Mouse (Mus musculus) macrophage (primary cell): ENCODE measurements around the gene Sgpl1. TPM values are rescaled to one million over a fixed set of nuclear protein-coding genes. Genes with fewer than 3 reads are reported as not detected.
"Not testable (repeated sequence)": the region's sequence is repeated elsewhere in the genome, so short reads cannot be mapped to it uniquely, and the experiment has no call there.

Experiments
- H3K27ac ChIP-seq: fragments of 350-480 bp; formaldehyde crosslinking; 2 replicates; pipeline ENCODE4 v1.9.0; 2021
- H3K36me3 ChIP-seq: fragments of 350-480 bp; formaldehyde crosslinking; 2 replicates; pipeline ENCODE4 v1.9.0; 2021; ENCODE audit errors: inconsistent target
- H3K4me3 ChIP-seq: fragments of 350-480 bp; formaldehyde crosslinking; 2 replicates; pipeline ENCODE4 v1.9.0; 2021; ENCODE audit errors: inconsistent target
- H3K79me2 ChIP-seq: fragments of 350-480 bp; formaldehyde crosslinking; 2 replicates; pipeline ENCODE4 v1.9.0; 2021; ENCODE audit errors: inconsistent target
- WGBS: methylation state at CpG from one replicate; pipeline ENCODE4 v1.1.7; 2026; ENCODE audit warnings: inconsistent platforms; ENCODE audit not compliant: missing documents; 5-methylcytosine and 5-hydroxymethylcytosine counted together
- polyA plus RNA-seq: library from polyadenylated mRNA; stranded (reverse); fragments of 250-400 nt; gene quantifications from 3 replicates; pipeline ENCODE4 v1.2.4, GENCODE M21; 2018; ENCODE audit warnings: inconsistent platforms

The Sgpl1 gene
- polyA plus RNA-seq, 1 experiment from 2014 or later: 300 TPM

DNA sequence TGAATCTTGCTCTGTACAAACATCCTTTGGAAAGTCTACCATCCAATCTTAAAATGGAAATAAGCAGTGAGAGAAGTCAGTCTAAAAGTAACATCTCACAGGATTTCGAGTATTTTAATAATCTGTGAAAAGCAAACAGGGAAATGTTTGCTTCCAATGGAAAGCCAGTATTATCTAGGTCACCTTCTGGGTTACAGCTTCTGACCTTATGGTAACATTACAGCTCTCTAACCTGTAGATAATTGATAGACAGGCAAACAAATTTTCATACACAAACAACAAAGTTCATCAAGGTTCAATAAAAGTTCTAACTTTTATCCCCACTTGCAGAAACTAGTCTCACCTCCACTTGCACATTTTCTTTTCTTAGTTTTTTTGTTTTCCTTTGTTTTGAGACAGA lies 9.9 kb downstream of the Sgpl1 start:
- H3K27ac ChIP-seq: no peak overlapping the region
- no peak overlapping the region for H3K4me3 ChIP-seq
- peaks cover 45% of the 10 kb centered on the region for H3K36me3 ChIP-seq
- WGBS: 82% methylated on average over 1 of the region's 1 CpGs
- H3K79me2 ChIP-seq: peaks cover 93% of the 10 kb centered on the region

GRCm38 (mm10) chr10:61135226-61135839 lies 12.2 kb downstream of the Sgpl1 start:
- WGBS: 26% methylated on average over 3 of the region's 3 CpGs
- no peak overlapping the region for H3K4me3 ChIP-seq
- H3K79me2 ChIP-seq: peaks cover 93% of the 10 kb centered on the region
- H3K27ac ChIP-seq: peak overlapping the region; percentile 59
- peaks cover 46% of the 10 kb centered on the region for H3K36me3 ChIP-seq

- H3K4me3 ChIP-seq: no peak overlapping the region
- peaks cover 58% of the 10 kb centered on the region for H3K36me3 ChIP-seq
- peak overlapping the region; percentile 59; the same call in 1 of the 2 replicates for H3K27ac ChIP-seq
- H3K79me2 ChIP-seq: peaks cover 93% of the 10 kb centered on the region
- 11% methylated on average over 2 of the region's 4 CpGs for whole genome bisulfite sequencing
Observed at GRCm38 (mm10) chr10:61134041-61134440, 13.5 kb downstream of the Sgpl1 start.

DNA sequence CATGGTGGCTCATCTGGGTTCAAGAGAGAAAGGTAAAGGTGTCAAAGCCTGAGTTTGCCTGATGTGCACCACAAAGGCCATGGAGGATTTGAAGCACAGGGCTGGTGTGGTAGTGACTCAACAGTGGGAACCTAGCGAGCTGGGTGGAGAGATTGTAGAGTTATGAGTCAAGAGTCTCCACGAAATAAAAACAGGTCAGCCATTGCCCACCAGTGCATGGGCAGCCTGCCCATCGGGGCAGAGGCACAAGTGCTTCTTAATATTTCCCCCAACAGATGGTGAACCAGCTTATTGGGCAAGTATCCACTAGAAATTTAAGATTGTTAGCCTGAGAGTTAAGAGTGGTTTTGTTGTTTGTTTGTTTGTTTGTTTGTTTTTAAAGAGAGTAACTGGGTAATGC lies 16.5 kb downstream of the Sgpl1 start:
- 89% methylated on average over 3 of the region's 3 CpGs for WGBS
- peaks cover 95% of the 10 kb centered on the region for H3K79me2 ChIP-seq
- H3K36me3 ChIP-seq: peaks cover 61% of the 10 kb centered on the region
- H3K4me3 ChIP-seq: no peak overlapping the region
- no peak overlapping the region for H3K27ac ChIP-seq

DNA sequence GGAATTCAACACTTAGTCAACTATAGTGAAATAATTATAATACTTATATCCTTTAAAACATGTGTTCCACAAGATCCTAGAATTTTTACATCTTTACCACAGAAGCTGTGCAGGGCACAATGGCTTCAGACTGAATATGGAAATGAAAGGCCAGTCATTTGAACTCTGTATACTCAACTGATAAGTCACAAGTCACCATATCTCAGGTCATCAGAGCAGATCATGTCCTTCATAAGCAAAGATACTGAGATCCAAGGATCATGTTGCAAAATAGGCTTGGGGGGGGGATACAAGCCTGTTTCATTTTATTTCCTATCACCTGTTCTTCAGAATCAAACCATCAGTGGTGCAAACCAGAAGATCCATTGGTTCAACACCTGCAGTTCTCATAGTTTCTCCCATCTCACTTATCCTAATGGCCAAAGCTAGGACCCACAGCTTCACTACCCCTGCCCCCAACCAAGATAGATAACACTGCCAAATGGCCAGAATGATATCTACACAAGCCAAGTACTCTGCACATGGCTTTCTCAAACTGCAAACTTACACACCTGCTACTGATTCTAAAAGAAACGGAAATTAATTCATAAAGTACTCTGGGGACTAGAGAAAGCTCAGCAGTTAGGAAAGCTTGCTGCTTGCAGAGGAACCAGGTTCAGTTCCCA lies 18.7 kb downstream of the Sgpl1 start:
- Histone ChIP-seq H3K27ac (no peak overlapping the region), H3K79me2 (peaks cover 100% of the 10 kb centered on the region), H3K4me3 (no peak overlapping the region), H3K36me3 (peaks cover 71% of the 10 kb centered on the region)
- 100% methylated on average over 1 of the region's 1 CpGs for WGBS

GRCm38 (mm10) chr10:61124462-61124861 lies 23.0 kb downstream of the Sgpl1 start:
- WGBS: 95% methylated on average over 2 of the region's 2 CpGs
- Histone ChIP-seq H3K79me2 (peaks cover 100% of the 10 kb centered on the region), H3K4me3 (no peak overlapping the region), H3K36me3 (peaks cover 58% of the 10 kb centered on the region; the same call in 1 of the 2 replicates), H3K27ac (no peak overlapping the region)

- Histone ChIP-seq H3K27ac (no peak overlapping the region), H3K36me3 (peaks cover 58% of the 10 kb centered on the region; the same call in 1 of the 2 replicates), H3K79me2 (peaks cover 100% of the 10 kb centered on the region), H3K4me3 (no peak overlapping the region)
- 78% methylated on average over 3 of the region's 3 CpGs for WGBS
Observed at GRCm38 (mm10) chr10:61123276-61123913, 24.1 kb downstream of the Sgpl1 start.

DNA sequence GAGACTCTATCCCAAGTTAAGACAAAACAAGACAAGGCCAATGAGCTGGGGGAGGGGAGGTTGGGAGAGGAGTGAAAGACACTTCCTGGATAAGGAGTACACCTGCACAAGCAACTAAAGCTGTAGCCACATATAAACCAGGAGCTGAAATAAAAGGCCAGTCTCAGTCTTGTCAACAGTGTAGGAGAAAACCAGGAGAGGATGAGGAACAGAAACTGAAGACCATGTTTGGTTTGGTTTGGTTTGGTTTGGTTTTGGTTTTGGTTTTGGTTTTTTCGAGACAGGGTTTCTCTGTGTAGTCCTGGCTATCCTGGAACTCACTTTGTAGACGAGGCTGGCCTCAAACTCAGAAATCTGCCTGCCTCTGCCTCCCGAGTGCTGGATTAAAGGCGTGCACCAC lies 25.8 kb downstream of the Sgpl1 start:
- peaks cover 63% of the 10 kb centered on the region for H3K36me3 ChIP-seq
- not testable (repeated sequence) for H3K4me3 ChIP-seq
- peaks cover 100% of the 10 kb centered on the region for H3K79me2 ChIP-seq
- peak overlapping the region; percentile 29 for H3K27ac ChIP-seq
- 42% methylated on average over 4 of the region's 4 CpGs for WGBS

DNA sequence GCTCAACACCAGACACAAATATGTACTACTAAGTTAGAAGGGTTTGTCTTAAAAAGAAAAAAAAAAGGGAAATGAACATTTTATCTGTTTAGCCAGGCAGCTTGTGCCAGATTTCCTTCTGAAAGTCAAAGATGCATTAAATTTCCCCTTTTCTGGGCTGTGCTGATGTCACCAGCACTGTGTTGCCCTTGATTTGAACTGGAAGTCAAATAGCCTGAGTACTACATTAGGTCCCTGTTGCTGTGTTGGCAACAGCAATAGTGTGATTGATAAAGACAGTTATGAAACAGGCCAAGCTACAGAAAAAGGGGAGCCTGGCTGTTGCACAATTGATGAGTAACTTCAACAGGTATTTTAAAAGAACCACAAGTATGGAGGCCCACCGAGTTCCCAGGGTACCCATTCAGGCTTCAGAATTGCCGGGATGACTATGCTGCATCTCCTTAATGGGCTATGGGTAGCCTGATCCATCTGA lies 33.2 kb downstream of the Sgpl1 start:
- Histone ChIP-seq H3K36me3 (peaks cover 73% of the 10 kb centered on the region), H3K79me2 (peaks cover 59% of the 10 kb centered on the region), H3K27ac (peak overlapping the region; percentile 38), H3K4me3 (no peak overlapping the region)
- 51% methylated on average over 2 of the region's 2 CpGs for WGBS

DNA sequence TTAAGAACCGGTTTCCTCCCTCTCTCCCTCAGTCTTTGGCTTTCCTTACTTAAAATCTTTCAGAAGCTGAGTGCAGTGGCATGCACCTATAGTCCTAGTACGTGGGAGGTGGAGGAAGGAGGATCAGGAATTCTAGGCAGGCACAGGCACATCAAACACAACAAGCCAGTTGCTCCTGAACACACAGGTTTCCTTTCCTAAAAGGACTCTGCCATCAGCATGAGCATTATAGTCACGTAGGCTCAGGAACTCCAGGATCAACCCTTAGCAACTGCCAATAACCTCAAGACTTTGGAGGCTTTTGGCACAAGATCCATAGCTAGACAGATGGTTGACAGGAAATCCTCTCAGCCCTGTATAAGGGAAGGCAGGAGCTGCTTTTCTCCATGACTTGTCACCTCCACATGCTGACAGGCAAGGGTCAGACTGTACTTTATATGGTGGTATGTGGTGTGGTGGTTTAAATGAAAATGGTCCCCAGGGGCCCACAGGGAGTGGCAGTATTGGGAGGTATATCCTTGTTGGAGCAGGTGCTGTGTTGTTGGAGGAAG lies 43.9 kb downstream of the Sgpl1 start:
- H3K36me3 ChIP-seq: peaks cover 100% of the 10 kb centered on the region
- 100% methylated on average over 3 of the region's 3 CpGs for WGBS
- no peaks in the 10 kb centered on the region; the same call in 1 of the 2 replicates for H3K79me2 ChIP-seq
- no peak overlapping the region for H3K27ac ChIP-seq
- H3K4me3 ChIP-seq: no peak overlapping the region

DNA sequence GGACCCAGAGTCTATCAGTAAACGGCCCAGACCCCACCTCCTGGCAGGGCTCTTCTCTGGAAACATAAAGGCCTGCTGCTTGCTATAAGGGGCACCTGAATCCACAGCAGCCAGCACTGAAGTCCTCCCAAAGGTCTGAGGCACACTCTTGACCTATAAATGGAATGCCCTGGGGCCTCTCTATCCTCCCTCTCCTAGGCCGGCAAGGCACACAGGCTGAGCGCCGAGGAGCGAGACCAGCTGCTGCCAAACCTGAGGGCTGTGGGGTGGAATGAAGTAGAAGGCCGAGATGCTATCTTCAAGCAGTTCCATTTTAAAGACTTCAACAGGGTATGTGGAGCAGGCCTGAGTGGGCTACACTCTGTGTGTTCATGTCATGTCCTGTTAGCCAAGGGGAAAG lies 55.6 kb downstream of the Sgpl1 start:
- Histone ChIP-seq H3K79me2 (no peaks in the 10 kb centered on the region), H3K27ac (no peak overlapping the region), H3K36me3 (no peaks in the 10 kb centered on the region), H3K4me3 (no peak overlapping the region)
- 89% methylated on average over 6 of the region's 6 CpGs for WGBS

DNA sequence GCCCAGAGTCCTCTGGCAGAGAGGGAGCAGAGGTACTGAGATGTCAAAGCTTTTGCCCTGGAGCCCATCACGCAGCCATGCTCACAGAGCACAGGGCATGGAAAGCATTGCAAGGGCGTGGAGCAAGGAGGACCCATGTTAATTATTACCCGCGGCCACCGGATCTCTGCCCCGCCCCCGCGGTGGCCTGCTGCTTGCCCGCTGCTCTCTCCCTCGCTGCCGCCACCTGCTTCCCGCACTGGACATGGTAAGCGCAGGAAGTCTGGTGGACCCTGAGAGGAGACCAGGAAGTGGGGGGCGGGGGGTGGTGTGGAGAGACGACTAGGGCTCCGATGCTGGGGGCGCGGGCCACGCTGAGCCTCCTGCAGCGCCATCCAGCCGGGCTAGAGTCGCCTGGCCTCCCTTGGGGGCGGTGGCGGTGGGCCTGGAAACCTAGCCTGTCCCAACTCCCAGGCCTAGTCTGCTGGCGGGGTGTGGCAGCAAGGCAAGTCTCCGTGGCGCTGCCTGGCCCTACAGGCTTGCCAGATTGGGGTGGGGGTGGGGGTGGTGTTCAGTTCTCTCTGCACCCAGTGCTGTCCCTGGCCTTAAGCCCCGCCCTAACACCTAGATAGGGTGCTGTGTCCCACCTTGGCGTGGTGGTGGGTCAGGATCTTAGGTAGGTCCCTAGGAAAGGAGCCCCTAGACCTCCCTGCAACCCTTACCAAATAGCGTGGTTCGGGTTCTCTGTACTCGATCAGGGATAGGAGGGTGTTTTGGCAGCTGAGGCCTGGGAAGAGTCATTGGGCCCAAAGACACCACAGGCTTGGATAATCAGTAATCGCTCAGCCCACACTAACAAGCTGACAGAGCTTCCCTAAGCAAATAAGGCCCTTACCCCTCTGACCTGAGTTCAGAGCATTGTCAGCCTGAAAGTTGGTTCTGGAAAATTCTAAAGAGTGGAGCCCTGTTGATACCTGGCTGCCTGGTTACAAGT lies 58.0 kb downstream of the Sgpl1 start, which contains the start of gene Pcbd1:
TSS of gene Pcbd1 (plus strand) at position 162 of the 973 bp plus-strand sequence.
- H3K27ac ChIP-seq: no peak within 1 kb of the TSS
- H3K79me2 ChIP-seq: no peaks in the 10 kb centered on the region
- no peaks in the 10 kb centered on the region for H3K36me3 ChIP-seq
- WGBS: 25% methylated on average over 29 of the region's 33 CpGs
- H3K4me3 ChIP-seq: no peak within 1 kb of the TSS

DNA sequence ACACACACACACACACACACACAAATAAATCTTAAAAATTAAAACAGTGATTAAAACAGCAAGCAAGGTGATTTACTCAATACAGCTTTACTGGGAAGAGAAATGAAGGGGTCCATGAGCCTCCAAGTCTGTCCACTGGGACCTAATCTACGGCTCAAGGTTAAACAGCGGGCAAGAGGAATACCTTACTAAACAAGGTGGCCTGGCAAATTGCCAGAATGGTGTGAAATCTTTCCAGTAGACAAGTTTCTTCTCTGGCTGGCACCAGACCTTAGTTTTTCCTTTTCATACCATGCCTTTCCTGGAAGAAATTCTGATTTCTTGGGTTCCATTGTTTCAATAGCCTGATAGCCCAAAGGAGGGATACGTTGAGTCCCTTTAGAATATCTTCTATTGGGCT lies 59.0 kb downstream of the Sgpl1 start:
- WGBS: 100% methylated on average over 3 of the region's 3 CpGs
- H3K36me3 ChIP-seq: no peaks in the 10 kb centered on the region
- no peak overlapping the region for H3K27ac ChIP-seq
- no peak overlapping the region for H3K4me3 ChIP-seq
- H3K79me2 ChIP-seq: no peaks in the 10 kb centered on the region

DNA sequence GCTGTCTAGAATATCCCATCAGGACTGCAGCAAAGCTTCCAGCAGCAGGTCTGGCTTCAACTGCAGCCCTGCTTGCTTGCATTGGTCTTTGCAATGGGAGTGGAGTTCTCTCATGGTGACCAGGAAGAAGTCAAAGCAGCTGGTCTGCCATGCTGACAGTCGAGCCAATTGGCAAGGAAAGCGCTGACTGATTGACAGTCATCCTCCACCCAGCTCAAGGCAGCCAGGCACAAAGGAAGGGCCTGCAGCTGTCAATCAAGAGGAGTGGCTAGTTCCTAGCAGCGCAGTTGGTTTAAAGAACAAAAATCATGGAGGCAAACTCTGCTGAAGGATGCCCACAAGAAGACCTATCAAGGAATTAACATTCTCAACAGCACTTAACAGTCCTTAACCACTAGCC lies 61.0 kb downstream of the Sgpl1 start:
- Histone ChIP-seq H3K4me3 (no peak overlapping the region), H3K27ac (no peak overlapping the region), H3K36me3 (no peaks in the 10 kb centered on the region), H3K79me2 (no peaks in the 10 kb centered on the region)
- 72% methylated on average over 3 of the region's 3 CpGs for WGBS
